Mouse (Mus musculus): Measurements from ENCODE around the gene Atic.

Gene Atic

GRCm38 (mm10) chr1:71586658-71587057, 29.7 kb downstream of the Atic start:
- in situ Hi-C loops (cut with MboI; ENCODE audit: unreplicated experiment in 2 of 2) = no loop called here

DNA sequence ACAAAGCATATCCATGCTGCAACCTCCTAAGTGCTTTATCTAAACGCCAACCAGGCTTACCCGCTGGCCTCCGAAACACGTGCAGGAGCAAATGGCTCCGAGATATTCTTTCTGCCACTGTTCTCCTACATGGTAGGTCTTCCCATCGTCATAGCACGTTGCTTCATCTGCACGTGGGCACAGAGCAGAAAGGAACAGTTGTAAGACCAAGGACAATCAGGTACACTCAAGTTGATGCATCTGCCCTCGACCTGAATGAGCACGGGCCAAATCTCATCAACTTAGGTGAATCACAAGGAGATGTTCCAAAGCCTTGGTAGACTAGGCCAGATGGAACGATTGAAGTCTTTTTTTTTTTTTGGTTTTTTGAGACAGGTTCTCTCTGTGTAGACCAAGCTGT, 33.1 kb downstream of the Atic start:
- in situ Hi-C loops (cut with MboI; ENCODE audit: unreplicated experiment in 2 of 2) = no loop called here

DNA sequence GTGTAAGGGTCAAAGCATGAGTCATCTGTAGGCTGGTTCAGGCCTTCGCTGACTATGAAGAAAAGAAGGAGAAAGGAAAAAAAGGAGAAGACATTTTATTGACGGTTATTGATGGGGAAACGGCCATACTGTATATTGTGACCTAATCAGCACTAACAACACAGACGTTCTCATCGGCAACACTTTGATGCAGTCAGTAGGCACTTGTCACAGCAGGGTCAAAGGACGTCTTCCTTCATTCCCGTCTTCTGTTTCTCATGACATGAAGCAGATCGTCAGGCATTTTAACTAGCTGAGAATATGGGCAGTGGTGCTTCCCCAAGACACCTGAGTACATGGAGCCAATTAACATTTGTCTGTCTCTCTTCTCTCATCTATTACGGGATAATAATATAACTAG, 36.2 kb downstream of the Atic start:
- in situ Hi-C loops (cut with MboI; ENCODE audit: unreplicated experiment in 2 of 2) = no loop called here

- in situ Hi-C loops (cut with MboI; ENCODE audit: unreplicated experiment in 2 of 2) = no loop called here
These were observed 37.3 kb downstream of the Atic start for GRCm38 (mm10) chr1:71594268-71594667.

DNA sequence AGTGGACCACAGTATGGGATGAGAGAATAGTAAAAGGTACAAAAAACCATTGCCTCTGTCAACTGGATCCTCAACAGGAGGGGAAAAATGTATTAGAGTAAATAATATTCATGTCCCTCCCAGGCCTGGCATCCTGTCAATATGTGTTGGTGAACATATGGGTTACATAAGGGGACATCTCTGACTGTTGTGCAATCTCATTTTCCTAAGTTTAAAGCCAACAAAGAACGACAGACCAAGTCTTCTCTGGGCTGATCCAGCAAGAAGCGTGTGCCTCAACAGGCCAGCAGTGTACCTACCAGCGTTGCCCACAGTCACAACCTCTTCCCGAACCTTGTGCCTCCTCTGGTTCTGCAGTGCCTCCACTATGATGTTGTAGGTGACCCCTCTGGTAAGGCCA, 38.4 kb downstream of the Atic start:
- in situ Hi-C loops (cut with MboI; ENCODE audit: unreplicated experiment in 2 of 2) = no loop called here

DNA sequence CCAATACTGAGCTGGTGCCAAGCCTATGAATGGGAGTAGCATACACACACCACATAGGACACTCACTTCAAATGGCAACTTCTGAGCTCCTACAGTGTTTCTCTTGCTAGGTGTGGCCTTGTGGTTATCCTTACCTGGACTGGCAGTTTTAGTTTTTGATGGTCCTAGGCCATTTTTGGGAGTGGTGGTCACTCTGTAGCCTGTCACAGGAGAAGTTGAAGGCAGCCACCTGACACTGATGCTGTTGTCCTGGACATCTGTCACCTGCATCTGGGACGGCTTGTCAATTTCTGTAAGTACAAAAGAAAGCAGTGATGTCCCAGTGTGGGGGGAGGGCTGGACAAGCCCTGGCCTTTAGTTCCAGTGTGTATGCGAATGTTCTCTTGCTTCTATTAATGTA, 48.8 kb downstream of the Atic start:
- in situ Hi-C loops (cut with MboI; ENCODE audit: unreplicated experiment in 2 of 2) = no loop called here

- in situ Hi-C loops (cut with MboI; ENCODE audit: unreplicated experiment in 2 of 2) = no loop called here
These were observed 49.8 kb downstream of the Atic start for GRCm38 (mm10) chr1:71606600-71607325.

DNA sequence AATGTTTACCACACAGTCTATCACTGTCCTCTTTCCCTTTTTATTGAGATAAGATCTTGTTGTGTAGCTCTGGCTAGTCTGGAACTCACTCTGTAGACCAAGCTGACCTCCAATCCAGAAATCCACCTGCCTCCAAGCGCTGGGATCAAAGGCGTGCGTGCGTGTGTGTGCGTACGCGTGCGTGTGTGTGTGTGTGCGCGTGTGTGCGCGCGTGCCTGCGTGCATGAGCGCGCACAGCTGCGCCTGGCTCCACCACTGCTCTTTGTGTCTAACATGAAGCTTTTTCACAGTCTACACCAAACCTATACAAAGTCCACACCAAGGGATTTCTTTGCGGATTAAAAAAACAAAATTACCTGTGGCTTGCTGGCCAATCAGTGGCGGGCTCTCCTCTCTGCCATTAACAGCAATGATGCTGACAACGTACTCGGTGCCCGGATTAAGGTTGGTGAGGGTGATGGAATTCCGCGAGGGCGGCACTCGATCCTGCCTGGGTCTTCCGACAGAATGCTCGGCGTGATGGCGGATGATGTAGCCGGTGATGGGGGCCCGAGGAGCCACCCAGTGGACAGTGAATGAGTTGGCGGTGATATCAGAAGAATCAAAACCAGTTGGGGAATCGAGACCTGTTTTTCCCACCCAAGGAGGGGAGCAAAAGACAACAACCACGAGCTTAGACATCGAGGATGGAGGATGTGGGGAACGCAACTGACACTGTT, 52.3 kb downstream of the Atic start:
- in situ Hi-C loops (cut with MboI; ENCODE audit: unreplicated experiment in 2 of 2) = no loop called here

DNA sequence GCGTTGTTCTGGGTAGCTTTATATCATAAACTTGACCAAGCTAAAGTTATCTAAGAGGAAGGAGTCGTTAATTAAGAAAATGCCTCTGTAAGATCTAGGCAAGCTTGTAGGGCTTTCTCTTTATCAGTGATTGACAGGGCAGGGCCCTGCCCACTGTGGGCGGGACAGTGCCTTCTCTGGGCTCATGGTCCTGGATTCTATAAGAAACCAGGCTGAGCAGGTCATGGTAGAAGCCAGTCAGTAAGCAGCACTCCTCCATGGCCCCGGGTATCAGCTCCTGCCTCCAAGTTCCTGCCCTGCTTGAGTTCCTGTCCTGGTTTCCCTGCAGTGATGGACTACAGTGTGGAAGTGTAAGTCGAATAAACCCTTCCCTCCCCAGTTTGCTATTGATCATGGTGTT, 53.0 kb downstream of the Atic start:
- in situ Hi-C loops (cut with MboI; ENCODE audit: unreplicated experiment in 2 of 2) = no loop called here

GRCm38 (mm10) chr1:71612256-71612655, 55.3 kb downstream of the Atic start:
- in situ Hi-C loops (cut with MboI; ENCODE audit: unreplicated experiment in 2 of 2) = no loop called here

GRCm38 (mm10) chr1:71614545-71615246, 57.7 kb downstream of the Atic start:
- in situ Hi-C loops (cut with MboI; ENCODE audit: unreplicated experiment in 2 of 2) = no loop called here

DNA sequence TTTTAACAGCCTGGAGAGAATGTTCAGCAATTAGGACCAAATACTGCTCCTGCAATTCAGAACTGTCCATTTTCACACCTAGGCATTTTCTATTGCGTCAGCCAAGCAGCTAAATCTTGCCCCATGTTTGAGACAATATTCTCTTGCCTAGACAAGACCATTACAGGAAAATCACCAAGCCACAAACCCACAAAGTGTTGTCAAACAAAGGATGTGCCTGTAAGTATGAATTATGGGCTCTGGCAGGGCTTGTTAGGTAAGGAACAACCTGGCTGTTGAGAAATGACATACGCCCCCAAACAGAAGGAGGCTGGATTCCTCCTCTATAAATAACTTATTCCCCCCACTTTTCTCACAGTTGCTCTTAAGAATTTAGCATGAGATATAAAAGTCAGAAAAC, 64.6 kb downstream of the Atic start:
- in situ Hi-C loops (cut with MboI; ENCODE audit: unreplicated experiment in 2 of 2) = no loop called here

DNA sequence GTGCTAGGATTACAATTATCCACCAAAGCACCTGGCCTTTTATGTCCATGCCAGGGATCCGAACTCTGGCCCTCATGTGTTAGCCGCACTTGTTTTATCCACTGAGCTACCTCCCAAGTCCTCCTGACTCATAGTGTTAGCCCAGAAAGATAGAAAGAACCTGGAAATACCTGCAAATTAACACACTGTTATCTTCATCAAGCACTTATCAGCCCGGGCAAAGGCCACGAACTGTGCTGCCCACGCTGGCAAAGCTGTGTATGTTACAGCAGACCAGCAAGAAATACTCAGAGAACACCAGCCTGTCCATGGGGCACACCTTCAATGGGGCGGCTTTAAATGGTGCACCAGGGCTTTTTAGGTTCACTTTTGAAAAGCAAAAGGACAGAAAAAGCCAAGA, 66.7 kb downstream of the Atic start:
- in situ Hi-C loops (cut with MboI; ENCODE audit: unreplicated experiment in 2 of 2) = no loop called here
